Mouse (Mus musculus) midbrain, embryonic 11.5 days (tissue): Measurements from ENCODE around the gene Krt7. TPM values are rescaled to one million over a fixed set of nuclear protein-coding genes. Genes with fewer than 3 reads are reported as not detected.
A peak's percentile ranks its signal among the peaks of the same experiment; 100 is the strongest.

Experiments
- ATAC-seq: fragments of 200-750 bp; cut with Nextera tagmentation; 2 replicates; pipeline ENCODE4 v1.8.0; 2017; ENCODE audit warnings: moderate TSS enrichment, moderate library complexity; ENCODE audit not compliant: low FRiP score
- DNase-seq: peaks from one replicate; pipeline ENCODE4 v3.0.0; 2015; ENCODE audit warnings: low spot score; ENCODE audit errors: missing footprints
- H3K27ac ChIP-seq: fragments of 300-500 bp; sonication (generic); 2 replicates; pipeline ENCODE4 v1.5.1; 2014; ENCODE audit warnings: low read depth, low read length
- H3K27me3 ChIP-seq: fragments of 300-500 bp; sonication (generic); 2 replicates; pipeline ENCODE4 v1.6.1; 2014; ENCODE audit warnings: mild to moderate bottlenecking, low read length, moderate library complexity, mixed read lengths; ENCODE audit not compliant: control insufficient read depth, insufficient read depth
- H3K36me3 ChIP-seq: fragments of 300-500 bp; sonication (generic); 2 replicates; pipeline ENCODE4 v1.6.1; 2014; ENCODE audit warnings: mild to moderate bottlenecking, low read length, moderate library complexity, mixed read lengths; ENCODE audit not compliant: control insufficient read depth, insufficient read depth
- H3K4me1 ChIP-seq: fragments of 300-500 bp; sonication (generic); 2 replicates; pipeline ENCODE4 v1.6.1; 2014; ENCODE audit warnings: low read length; ENCODE audit not compliant: control insufficient read depth, insufficient read depth
- H3K4me2 ChIP-seq: fragments of 300-500 bp; sonication (generic); 2 replicates; pipeline ENCODE4 v1.6.1; 2014; ENCODE audit warnings: mild to moderate bottlenecking, moderate library complexity
- H3K4me3 ChIP-seq: fragments of 300-500 bp; sonication (generic); 2 replicates; pipeline ENCODE4 v1.5.1; 2014; ENCODE audit warnings: low read depth, low read length
- H3K9ac ChIP-seq: fragments of 300-500 bp; sonication (generic); 2 replicates; pipeline ENCODE4 v1.6.1; 2014; ENCODE audit warnings: low read length
- H3K9me3 ChIP-seq: fragments of 300-500 bp; sonication (generic); 2 replicates; pipeline ENCODE4 v1.6.1; 2016; ENCODE audit warnings: low read length; ENCODE audit not compliant: control insufficient read depth
- WGBS: fragments of 180-500 bp; shearing (Covaris S2); extraction: QIAGEN DNeasy Blood & Tissue Kit; methylation state at CpG from one replicate; pipeline ENCODE4 v1.1.7; 2014; 5-methylcytosine and 5-hydroxymethylcytosine counted together
- polyA plus RNA-seq: library from polyadenylated mRNA; unstranded; fragments of >200 nt; fragmentation: Nextera tagmentation; extraction: Ambion mirVana; gene quantifications from 2 replicates; pipeline ENCODE4 v1.2.1, GENCODE M21; 2014

The Krt7 gene
- polyA plus RNA-seq, 1 experiment from 2014 or later: 7.2 TPM

DNA sequence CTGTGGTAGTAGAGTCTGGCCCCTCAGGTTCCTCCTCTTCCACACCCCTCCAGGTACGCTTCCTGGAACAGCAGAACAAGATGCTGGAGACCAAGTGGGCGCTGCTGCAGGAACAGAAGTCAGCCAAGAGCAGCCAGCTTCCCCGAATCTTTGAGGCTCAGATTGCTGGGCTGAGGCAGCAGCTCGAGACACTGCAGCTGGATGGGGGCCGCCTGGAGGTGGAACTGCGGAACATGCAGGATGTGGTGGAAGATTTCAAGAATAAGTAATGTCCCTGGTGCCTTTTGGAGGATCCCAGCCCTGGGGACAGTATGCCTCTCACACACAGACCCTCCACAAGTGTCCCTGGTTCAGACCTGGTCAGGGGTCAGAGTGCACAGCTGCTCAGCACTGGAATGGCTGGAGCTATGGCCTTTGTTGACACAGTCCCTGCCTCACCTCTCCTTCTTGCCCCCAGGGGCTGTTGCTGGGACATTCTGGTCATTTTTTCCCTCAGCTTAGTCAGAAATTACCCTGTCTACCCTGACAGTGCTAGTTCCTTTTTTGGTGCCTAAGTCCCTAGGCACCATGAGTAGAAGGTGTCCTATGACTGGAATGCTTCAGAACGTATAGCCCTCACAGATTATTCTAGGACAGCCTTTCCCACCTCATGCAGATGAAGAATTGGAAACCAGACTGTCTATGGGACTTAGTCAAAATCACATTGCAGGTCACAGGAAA is 3.2 kb downstream of the Krt7 start:
- DNase-seq: no peak
- WGBS: 56% methylated on average over 7 of the region's 7 CpGs
- no peak overlapping the region for H3K4me2 ChIP-seq
- H3K9ac ChIP-seq: no peak overlapping the region
- H3K27me3 ChIP-seq: peaks cover 10% of the 10 kb centered on the region
- H3K9me3 ChIP-seq: no peaks in the 10 kb centered on the region
- H3K36me3 ChIP-seq: no peaks in the 10 kb centered on the region
- H3K4me3 ChIP-seq: no peak overlapping the region
- ATAC-seq: no peak
- no peaks in the 10 kb centered on the region for H3K4me1 ChIP-seq
- no peak overlapping the region for H3K27ac ChIP-seq

GRCm38 (mm10) chr15:101414807-101415565 is 4.1 kb downstream of the Krt7 start:
- H3K4me3 ChIP-seq: no peak overlapping the region
- WGBS: 42% methylated on average over 11 of the region's 11 CpGs
- H3K4me1 ChIP-seq: no peaks in the 10 kb centered on the region
- H3K9ac ChIP-seq: no peak overlapping the region
- ATAC-seq (no peak), DNase-seq (no peak)
- no peaks in the 10 kb centered on the region for H3K36me3 ChIP-seq
- H3K9me3 ChIP-seq: no peaks in the 10 kb centered on the region
- no peak overlapping the region for H3K4me2 ChIP-seq
- H3K27me3 ChIP-seq: peaks cover 10% of the 10 kb centered on the region
- no peak overlapping the region for H3K27ac ChIP-seq

DNA sequence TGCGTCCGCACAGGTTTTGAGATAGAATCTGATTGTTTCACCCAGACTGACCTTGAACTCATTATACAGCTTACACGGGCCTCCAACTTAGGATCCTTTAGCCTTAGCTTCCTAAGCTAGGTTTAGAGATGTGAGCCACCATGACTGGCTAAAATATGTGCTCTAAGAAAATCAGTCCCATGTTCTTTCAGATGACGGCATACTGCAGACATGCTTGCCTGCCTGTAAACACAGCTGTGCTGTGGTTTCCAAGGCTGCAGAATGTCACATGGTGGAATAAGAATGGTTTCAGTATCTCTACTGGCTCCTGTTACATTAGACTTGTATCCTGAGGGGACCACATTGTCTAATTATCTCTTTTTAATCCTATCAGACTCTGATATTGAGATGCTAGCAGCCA is 8.1 kb downstream of the Krt7 start:
- H3K4me1 ChIP-seq: no peaks in the 10 kb centered on the region
- H3K4me3 ChIP-seq: no peak overlapping the region
- H3K4me2 ChIP-seq: no peak overlapping the region
- 88% methylated on average over 4 of the region's 4 CpGs for WGBS
- H3K36me3 ChIP-seq: no peaks in the 10 kb centered on the region
- no peak overlapping the region for H3K27ac ChIP-seq
- H3K27me3 ChIP-seq: no peaks in the 10 kb centered on the region
- H3K9me3 ChIP-seq: no peaks in the 10 kb centered on the region
- H3K9ac ChIP-seq: no peak overlapping the region
- DNase-seq (no peak), ATAC-seq (no peak)

GRCm38 (mm10) chr15:101420903-101421302 is 10.1 kb downstream of the Krt7 start:
- no peak overlapping the region for H3K27ac ChIP-seq
- no peak for DNase-seq

GRCm38 (mm10) chr15:101424914-101425313 is 14.1 kb downstream of the Krt7 start:
- no peaks in the 10 kb centered on the region for H3K27me3 ChIP-seq
- DNase-seq (no peak), ATAC-seq (no peak)
- H3K9ac ChIP-seq: no peak overlapping the region
- 26% methylated on average over 5 of the region's 5 CpGs for WGBS
- no peak overlapping the region for H3K4me3 ChIP-seq
- H3K4me2 ChIP-seq: no peak overlapping the region
- H3K36me3 ChIP-seq: no peaks in the 10 kb centered on the region
- no peaks in the 10 kb centered on the region for H3K9me3 ChIP-seq
- H3K27ac ChIP-seq: no peak overlapping the region
- H3K4me1 ChIP-seq: no peaks in the 10 kb centered on the region

More at GRCm38 (mm10) chr15:101420903-101421302, 10.1 kb downstream of the Krt7 start:
- Histone ChIP-seq H3K9ac (no peak overlapping the region), H3K4me2 (no peak overlapping the region), H3K4me3 (no peak overlapping the region), H3K27me3 (no peaks in the 10 kb centered on the region), H3K4me1 (no peaks in the 10 kb centered on the region), H3K9me3 (no peaks in the 10 kb centered on the region), H3K36me3 (no peaks in the 10 kb centered on the region)
- ATAC-seq: no peak
- WGBS: 60% methylated on average over 6 of the region's 6 CpGs

GRCm38 (mm10) chr15:101436611-101437010 is 25.8 kb downstream of the Krt7 start:
- no peak overlapping the region for H3K4me2 ChIP-seq
- no peak for ATAC-seq
- H3K9ac ChIP-seq: no peak overlapping the region
- 0 out of 2 replicates have a peak, but pooled peaks cover 2% of the 10 kb centered on the region for H3K4me1 ChIP-seq
- peaks cover 12% of the 10 kb centered on the region; the same call in 1 of the 2 replicates for H3K27me3 ChIP-seq
- H3K36me3 ChIP-seq: no peaks in the 10 kb centered on the region
- H3K27ac ChIP-seq: no peak overlapping the region
- DNase-seq: no peak
- no peak overlapping the region for H3K4me3 ChIP-seq
- H3K9me3 ChIP-seq: no peaks in the 10 kb centered on the region
- 91% methylated on average over 7 of the region's 7 CpGs for WGBS

DNA sequence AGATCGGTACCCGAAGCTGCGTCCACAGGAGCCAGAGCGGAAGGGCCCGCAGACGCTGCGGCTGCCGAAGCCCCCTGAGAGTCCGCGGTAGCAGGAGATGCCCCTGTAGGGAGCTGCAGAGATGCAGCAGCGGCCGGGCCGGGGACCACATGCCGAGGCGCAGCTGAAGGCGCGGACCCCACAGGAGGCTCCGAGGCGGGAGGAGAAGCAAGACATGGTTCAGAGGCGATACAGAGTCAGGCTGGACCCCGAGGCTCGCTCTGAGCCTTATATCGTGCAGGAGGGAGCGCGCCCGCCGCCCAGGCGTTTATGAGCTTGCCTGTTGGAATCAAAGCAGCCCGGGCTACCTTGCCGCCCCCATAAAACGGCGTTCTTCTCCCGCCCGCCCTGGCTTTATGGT is 27.7 kb downstream of the Krt7 start, which contains the start of gene Krt87:
TSS of gene Krt87 (minus strand) at position 250 of the 400 bp plus-strand sequence.
- H3K27ac ChIP-seq: no peak within 1 kb of the TSS
- peak; percentile 88 for DNase-seq
- H3K27me3 ChIP-seq: peaks cover 12% of the 10 kb centered on the region; the same call in 1 of the 2 replicates
- peak within 1 kb of the TSS; percentile 22 for H3K4me3 ChIP-seq
- peak within 1 kb of the TSS; percentile 47 for H3K4me2 ChIP-seq
- H3K4me1 ChIP-seq: 0 out of 2 replicates have a peak, but pooled peaks cover 2% of the 10 kb centered on the region
- no peaks in the 10 kb centered on the region for H3K9me3 ChIP-seq
- ATAC-seq: no peak
- 3% methylated on average over 34 of the region's 34 CpGs for WGBS
- H3K36me3 ChIP-seq: no peaks in the 10 kb centered on the region
- H3K9ac ChIP-seq: peak within 1 kb of the TSS; percentile 50

GRCm38 (mm10) chr15:101440837-101441236 is 30.0 kb downstream of the Krt7 start:
- Histone ChIP-seq H3K9ac (no peak overlapping the region), H3K27ac (no peak overlapping the region), H3K4me3 (no peak overlapping the region), H3K4me2 (no peak overlapping the region), H3K9me3 (no peaks in the 10 kb centered on the region), H3K4me1 (0 out of 2 replicates have a peak, but pooled peaks cover 2% of the 10 kb centered on the region), H3K36me3 (no peaks in the 10 kb centered on the region), H3K27me3 (peaks cover 12% of the 10 kb centered on the region; the same call in 1 of the 2 replicates)
- DNase-seq: no peak
- ATAC-seq: no peak
- 83% methylated on average over 4 of the region's 4 CpGs for WGBS

DNA sequence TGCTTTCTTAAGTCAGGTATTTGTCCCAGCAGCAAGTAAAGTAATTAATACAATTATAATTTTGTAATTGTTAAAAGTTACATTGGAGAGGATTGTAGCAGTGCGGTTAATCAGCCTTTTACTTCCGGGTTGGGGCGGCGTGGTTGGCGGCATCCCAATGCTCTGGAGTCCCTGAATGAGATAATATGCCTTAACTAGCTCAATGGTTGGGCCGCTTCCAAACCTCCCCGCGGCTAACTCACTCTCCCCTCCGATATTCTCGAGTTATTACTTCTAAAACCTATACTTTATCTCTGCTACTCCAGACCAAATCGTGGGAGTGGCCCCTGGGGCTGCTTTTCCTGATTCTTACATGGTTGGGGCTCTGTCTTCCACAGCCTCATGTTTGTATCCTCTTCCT is 35.7 kb downstream of the Krt7 start:
- no peak overlapping the region for H3K9ac ChIP-seq
- no peak overlapping the region for H3K27ac ChIP-seq
- no peak overlapping the region for H3K4me2 ChIP-seq
- no peaks in the 10 kb centered on the region for H3K36me3 ChIP-seq
- WGBS: 83% methylated on average over 11 of the region's 11 CpGs
- no peak for DNase-seq
- ATAC-seq: no peak
- H3K27me3 ChIP-seq: no peaks in the 10 kb centered on the region
- H3K9me3 ChIP-seq: no peaks in the 10 kb centered on the region
- H3K4me1 ChIP-seq: no peaks in the 10 kb centered on the region
- no peak overlapping the region for H3K4me3 ChIP-seq
